8 mouse cellular contexts compared by ENCODE assay signal in the genomic region with DNA sequence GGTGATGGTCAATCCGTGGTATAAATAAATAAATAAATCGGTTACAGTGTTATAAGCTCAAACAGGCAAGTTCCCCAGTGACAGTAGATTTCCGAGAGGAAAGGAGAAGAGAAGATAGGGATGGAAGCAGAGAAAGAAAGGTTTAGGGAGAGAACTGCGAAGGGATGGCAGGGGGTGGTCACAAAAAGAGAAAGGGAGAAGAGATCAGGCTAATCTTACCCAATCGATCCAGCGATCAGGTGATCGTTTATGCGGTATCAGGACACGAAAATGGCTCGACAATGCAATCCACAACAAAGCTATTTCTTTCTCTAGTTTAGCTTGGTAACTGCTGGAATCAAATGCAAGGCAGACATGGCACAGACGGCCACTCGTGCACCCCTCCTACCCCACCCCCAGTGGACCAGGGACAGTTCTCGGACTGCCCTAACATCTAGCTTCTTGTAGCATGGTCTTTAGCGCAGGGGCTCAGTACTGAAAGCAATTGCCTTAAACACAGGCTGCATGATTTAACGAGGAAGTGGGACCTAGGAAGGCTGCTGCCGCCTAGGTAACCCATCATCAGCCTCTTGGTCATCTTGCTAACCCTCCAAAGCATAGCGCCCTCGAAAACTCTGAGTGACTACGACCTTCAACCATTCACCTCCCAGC. TPM values are rescaled to one million over a fixed set of nuclear protein-coding genes. Genes with fewer than 3 reads are reported as not detected.
A peak's percentile ranks its signal among the peaks of the same experiment; 100 is the strongest.
DNase-seq lines count a peak whose midpoint lies in the region; ATAC-seq and TF ChIP-seq lines count a peak whose summit lies in the region.

A gene (plus strand): TSS at position 80 of the 651 bp plus-strand sequence.

- no peak for DNase-seq in lung, embryonic 14.5 days
- no peak for DNase-seq in lung, postnatal 36 days
- peak; percentile 34 for DNase-seq in embryo, embryonic 11 days
- DNase-seq in natural killer cell, adult 2 months (ENCODE audit: low spot score in 2 of 2): no peak
- DNase-seq in kidney, adult 11 months: no peak

- no peak within 1 kb of the TSS for H3K27ac ChIP-seq in lung, embryonic 14.5 days (ENCODE audit: low read depth)
- H3K27ac ChIP-seq in hindbrain, embryonic 16.5 days (ENCODE audit: low read depth, low read length): peak within 1 kb of the TSS; percentile 83
- no peak within 1 kb of the TSS for H3K27ac ChIP-seq in liver, embryonic 15.5 days (replicated peaks)
- H3K27ac ChIP-seq in stomach, embryonic 15.5 days: no peak within 1 kb of the TSS

- WGBS in lung, embryonic 14.5 days: 3% methylated on average over 19 of the region's 19 CpGs
- 2% methylated on average over 19 of the region's 19 CpGs for WGBS in hindbrain, embryonic 16.5 days
- WGBS in liver, embryonic 15.5 days (ENCODE audit: insufficient replicate concordance): 3% methylated on average over 19 of the region's 19 CpGs
- WGBS in stomach, embryonic 15.5 days: 2% methylated on average over 19 of the region's 19 CpGs

- ATAC-seq in lung, embryonic 14.5 days (ENCODE audit: insufficient read depth): no peak
- ATAC-seq in hindbrain, embryonic 16.5 days: peak; percentile 49
- ATAC-seq in liver, embryonic 15.5 days (ENCODE audit: insufficient read depth): no peak
- no peak for ATAC-seq in stomach, embryonic 15.5 days (ENCODE audit: insufficient read depth, low FRiP score, low read depth)

- peak within 1 kb of the TSS; percentile 50 for H3K4me2 ChIP-seq in lung, embryonic 14.5 days
- peak within 1 kb of the TSS; percentile 60 for H3K4me2 ChIP-seq in hindbrain, embryonic 16.5 days (ENCODE audit: low read length)
- peak within 1 kb of the TSS; percentile 32; the same call in 1 of the 2 replicates for H3K4me2 ChIP-seq in liver, embryonic 15.5 days
- H3K4me2 ChIP-seq in stomach, embryonic 15.5 days: peak within 1 kb of the TSS; percentile 64

- no peaks in the 10 kb centered on the region for H3K36me3 ChIP-seq in lung, embryonic 14.5 days (ENCODE audit: insufficient read depth)
- no peaks in the 10 kb centered on the region for H3K36me3 ChIP-seq in hindbrain, embryonic 16.5 days (ENCODE audit: control insufficient read depth, insufficient read depth, low read length)
- no peaks in the 10 kb centered on the region for H3K36me3 ChIP-seq in liver, embryonic 15.5 days (replicated peaks)
- H3K36me3 ChIP-seq in stomach, embryonic 15.5 days: no peaks in the 10 kb centered on the region

- peaks cover 43% of the 10 kb centered on the region for H3K27me3 ChIP-seq in lung, embryonic 14.5 days (ENCODE audit: insufficient read depth, low read length)
- H3K27me3 ChIP-seq in hindbrain, embryonic 16.5 days (replicated peaks; ENCODE audit: control insufficient read depth, insufficient read depth, low read length): no peaks in the 10 kb centered on the region
- peaks cover 23% of the 10 kb centered on the region for H3K27me3 ChIP-seq in liver, embryonic 15.5 days
- H3K27me3 ChIP-seq in stomach, embryonic 15.5 days (replicated peaks): peaks cover 6% of the 10 kb centered on the region; the same call in 1 of the 2 replicates

- no peaks in the 10 kb centered on the region for H3K9me3 ChIP-seq in lung, embryonic 14.5 days (ENCODE audit: low read depth, low read length)
- H3K9me3 ChIP-seq in hindbrain, embryonic 16.5 days (ENCODE audit: control insufficient read depth, low read length): no peaks in the 10 kb centered on the region
- H3K9me3 ChIP-seq in liver, embryonic 15.5 days (replicated peaks): no peaks in the 10 kb centered on the region
- no peaks in the 10 kb centered on the region for H3K9me3 ChIP-seq in stomach, embryonic 15.5 days

- H3K9ac ChIP-seq in lung, embryonic 14.5 days: no peak within 1 kb of the TSS
- H3K9ac ChIP-seq in hindbrain, embryonic 16.5 days (ENCODE audit: low read depth, low read length): peak within 1 kb of the TSS; percentile 68
- H3K9ac ChIP-seq in liver, embryonic 15.5 days: no peak within 1 kb of the TSS
- H3K9ac ChIP-seq in stomach, embryonic 15.5 days: no peak within 1 kb of the TSS

- H3K4me1 ChIP-seq in lung, embryonic 14.5 days (ENCODE audit: insufficient read depth): no peaks in the 10 kb centered on the region
- H3K4me1 ChIP-seq in hindbrain, embryonic 16.5 days (ENCODE audit: control insufficient read depth, insufficient read depth, low read depth, low read length): no peaks in the 10 kb centered on the region; the same call in 1 of the 2 replicates
- no peaks in the 10 kb centered on the region for H3K4me1 ChIP-seq in liver, embryonic 15.5 days (replicated peaks)
- no peaks in the 10 kb centered on the region for H3K4me1 ChIP-seq in stomach, embryonic 15.5 days

- TF ChIP-seq CTCF in lung, embryonic 14.5 days (IDR thresholded peaks at IDR 0.05; ENCODE audit: low read depth): no peak

- peak within 1 kb of the TSS; percentile 19 for H3K4me3 ChIP-seq in lung, embryonic 14.5 days (ENCODE audit: low read depth, low read length)
- peak within 1 kb of the TSS; percentile 61 for H3K4me3 ChIP-seq in hindbrain, embryonic 16.5 days (ENCODE audit: low read length)
- no peak within 1 kb of the TSS for H3K4me3 ChIP-seq in liver, embryonic 15.5 days (replicated peaks)
- H3K4me3 ChIP-seq in stomach, embryonic 15.5 days (replicated peaks): peak within 1 kb of the TSS; percentile 33

RNA-seq across cellular contexts. Expression of the gene that starts here (rescaled TPM):
- 0.07 and 0.11 TPM in 2 replicates for polyA plus RNA-seq in lung, embryonic 14.5 days (2014; fragmentation: Nextera tagmentation; extraction: Ambion mirVana)
- polyA plus RNA-seq in hindbrain, embryonic 16.5 days (2015; fragmentation: Nextera tagmentation; extraction: Ambion mirVana): 42.6 and 46.5 TPM in 2 replicates
- not detected in 2 replicates for polyA plus RNA-seq in liver, embryonic 15.5 days (2015; fragmentation: Nextera tagmentation; extraction: Ambion mirVana)
- 1.9 and 2.1 TPM in 2 replicates for polyA plus RNA-seq in stomach, embryonic 15.5 days (2015; fragmentation: Nextera tagmentation; extraction: Ambion mirVana)

Comparison
In these comparisons a context has a peak if more than half of its experiments do, and no peak if none do; other contexts are left out.
1. RNA of the gene that starts here (polyA plus RNA-seq): 42.6 to 46.5 TPM in hindbrain, embryonic 16.5 days; 1.9 to 2.1 TPM in stomach, embryonic 15.5 days, 0.07 to 0.11 TPM in lung, embryonic 14.5 days and not detected in liver, embryonic 15.5 days; every median in the first group is over 10 times any median in the second.
2. Peak in every context shown above with its lines, with median percentiles within 50 percentile points of each other: H3K4me2 ChIP-seq.